Mouse (Mus musculus) liver, adult 2 months (tissue): ENCODE results near the gene Vti1a.

Experiments
- CTCF ChIP-seq: fragments of 200-500 bp; IDR thresholded peaks from 2 replicates; pipeline ENCODE4 v1.5.1; 2011; ENCODE audit warnings: low read depth, low read length, control low read depth
- POLR2A ChIP-seq: fragments of 200-500 bp; IDR thresholded peaks from 2 replicates; pipeline ENCODE4 v1.6.1; 2011; ENCODE audit warnings: low read length, control low read depth; ENCODE audit not compliant: insufficient read depth; ENCODE audit errors: extremely low read depth

DNA sequence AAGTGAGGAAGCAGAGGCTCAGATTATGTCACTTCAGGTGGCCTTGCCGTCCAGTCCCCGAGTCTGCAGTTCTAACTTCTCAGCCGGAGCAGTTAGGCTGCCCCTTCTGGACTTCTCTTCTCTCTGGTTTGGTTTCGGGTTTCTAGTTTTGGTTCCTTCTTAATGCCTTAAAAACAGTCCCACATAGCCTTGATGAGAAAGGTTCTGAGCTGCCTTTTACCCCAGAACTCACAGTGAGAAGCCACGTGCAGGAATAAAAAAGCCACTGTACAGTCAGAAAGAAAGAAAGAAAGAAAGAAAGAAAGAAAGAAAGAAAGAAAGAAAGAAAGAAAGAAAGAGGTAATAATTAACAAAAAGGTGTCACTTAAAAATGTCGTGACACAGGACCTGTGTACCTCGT lies 236.8 kb downstream of the Vti1a start:
- no peak for TF ChIP-seq CTCF
- TF ChIP-seq POLR2A = no peak
